Mouse (Mus musculus) liver, adult 2 months (tissue): ENCODE measurements around the gene Fv1. TPM values are rescaled to one million over a fixed set of nuclear protein-coding genes. Genes with fewer than 3 reads are reported as not detected.

Experiments
- DNase-seq: peaks from one replicate; pipeline ENCODE4 v3.0.0-alpha.2; 2011; ENCODE audit warnings: low read depth, low spot score; ENCODE audit errors: extremely low read depth
- H3K27ac ChIP-seq: fragments of 200-500 bp; replicated peaks from 2 replicates; pipeline ENCODE4 v1.5.1; 2012; ENCODE audit warnings: low read depth, mild to moderate bottlenecking, control low read depth, inconsistent platforms, low read length; ENCODE audit not compliant: insufficient read depth
- H3K27me3 ChIP-seq: fragments of 200-500 bp; 2 replicates; pipeline ENCODE4 v1.6.1; 2012; ENCODE audit warnings: mild to moderate bottlenecking, moderate library complexity, low read length, inconsistent platforms; ENCODE audit not compliant: control insufficient read depth, insufficient read depth
- H3K36me3 ChIP-seq: fragments of 200-500 bp; 2 replicates; pipeline ENCODE4 v1.6.1; 2012; ENCODE audit warnings: low read length, inconsistent platforms; ENCODE audit not compliant: control insufficient read depth, insufficient read depth
- H3K4me1 ChIP-seq: fragments of 200-500 bp; 2 replicates; pipeline ENCODE4 v1.6.1; 2011; ENCODE audit warnings: low read length; ENCODE audit not compliant: control insufficient read depth, insufficient read depth
- H3K4me3 ChIP-seq: fragments of 200-500 bp; 2 replicates; pipeline ENCODE4 v1.5.1; 2011; ENCODE audit warnings: low read depth, mild to moderate bottlenecking, control low read depth, low read length, moderate library complexity; ENCODE audit not compliant: insufficient read depth
- H3K79me2 ChIP-seq: fragments of 200-500 bp; 2 replicates; pipeline ENCODE4 v1.6.1; 2012; ENCODE audit warnings: inconsistent platforms, mild to moderate bottlenecking, low read length, moderate library complexity; ENCODE audit not compliant: control insufficient read depth, insufficient read depth
- H3K9ac ChIP-seq: fragments of 200-500 bp; 2 replicates; pipeline ENCODE4 v1.6.1; 2012; ENCODE audit warnings: low read depth, mild to moderate bottlenecking, control low read depth, inconsistent platforms, low read length
- CTCF ChIP-seq: fragments of 200-500 bp; IDR thresholded peaks from 2 replicates; pipeline ENCODE4 v1.5.1; 2011; ENCODE audit warnings: low read depth, low read length, control low read depth
- POLR2A ChIP-seq: fragments of 200-500 bp; IDR thresholded peaks from 2 replicates; pipeline ENCODE4 v1.6.1; 2011; ENCODE audit warnings: low read length, control low read depth; ENCODE audit not compliant: insufficient read depth; ENCODE audit errors: extremely low read depth
- WGBS: fragments of 180-500 bp; shearing (Covaris S2); methylation state at CpG from one replicate; pipeline ENCODE4 v1.1.7; 2018; 5-methylcytosine and 5-hydroxymethylcytosine counted together
- polyA plus RNA-seq: library from polyadenylated mRNA; depleted of rRNA; stranded (reverse); fragments of >200 nt; gene quantifications from 2 replicates; pipeline ENCODE4 v1.2.3, GENCODE M21; 2012
- total RNA-seq: library from RNA; depleted of rRNA; stranded (reverse); fragments of >200 nt; gene quantifications from 2 replicates; pipeline ENCODE4 v1.2.3, GENCODE M21; 2014

Fv1 gene
- total and polyA plus RNA-seq, 2 experiments = 0.61 to 3.5 TPM

DNA sequence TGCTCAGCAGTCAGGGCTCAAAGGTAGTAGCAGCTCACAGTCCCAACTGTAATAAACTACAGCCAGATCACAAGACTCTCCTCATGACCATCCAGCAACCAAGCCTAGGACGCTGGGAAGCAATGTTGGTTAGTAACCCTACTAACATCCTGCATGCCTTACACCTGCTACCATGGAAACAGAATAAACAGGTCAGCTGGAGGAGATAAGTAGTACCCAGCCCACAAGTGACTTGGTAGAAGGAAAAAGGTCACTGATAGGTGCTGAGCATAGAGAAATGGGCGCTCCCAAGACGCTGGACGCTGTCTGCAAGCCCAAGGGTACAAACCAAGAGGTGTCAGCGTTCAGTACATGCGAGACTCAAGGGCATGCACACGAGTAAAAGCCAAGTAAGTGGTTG, 31.7 kb downstream of the Fv1 start:
- H3K4me3 ChIP-seq = no peak overlapping the region
- no peak for TF ChIP-seq POLR2A
- no peak for TF ChIP-seq CTCF
- H3K4me1 ChIP-seq = peaks cover 20% of the 10 kb centered on the region
- H3K27me3 ChIP-seq = no peaks in the 10 kb centered on the region
- H3K36me3 ChIP-seq = peaks cover 36% of the 10 kb centered on the region
- WGBS = 82% methylated on average over 7 of the region's 7 CpGs
- H3K79me2 ChIP-seq = peaks cover 25% of the 10 kb centered on the region; the same call in 1 of the 2 replicates
- H3K27ac ChIP-seq = no peak overlapping the region
- H3K9ac ChIP-seq = no peak overlapping the region
- no peak for DNase-seq

DNA sequence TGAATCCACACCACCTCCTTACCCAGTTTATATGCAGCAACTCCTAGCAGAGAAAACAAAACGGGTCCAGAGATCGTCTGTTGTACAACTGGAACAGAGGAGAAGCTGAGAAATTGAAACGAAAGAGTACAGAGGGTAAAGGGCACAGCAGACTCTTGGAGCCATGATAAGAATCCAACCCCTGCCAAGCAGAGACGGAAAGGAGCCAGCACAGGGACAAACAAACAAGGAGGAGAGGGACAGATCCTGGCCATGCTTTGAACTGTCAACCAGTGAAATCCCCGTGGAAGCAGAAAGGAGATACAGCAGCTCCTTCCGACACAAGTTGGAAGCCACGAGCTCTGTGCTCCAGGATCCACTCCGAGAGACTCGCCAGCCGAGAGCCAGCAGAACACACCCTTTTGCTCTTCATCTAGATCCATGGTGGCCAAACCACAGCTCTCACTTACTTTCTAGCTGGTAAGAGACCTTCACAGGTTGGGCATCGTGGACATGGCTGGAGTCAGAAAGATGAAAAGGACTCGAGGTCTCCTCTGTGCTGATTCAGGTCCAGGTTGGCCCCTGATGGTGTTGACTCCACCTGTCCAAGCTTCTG, 34.2 kb downstream of the Fv1 start:
- Histone ChIP-seq H3K4me3 (peak overlapping the region; percentile 92), H3K36me3 (peaks cover 21% of the 10 kb centered on the region), H3K27me3 (no peaks in the 10 kb centered on the region), H3K79me2 (peaks cover 25% of the 10 kb centered on the region; the same call in 1 of the 2 replicates), H3K9ac (peak overlapping the region; percentile 96), H3K27ac (peak overlapping the region; percentile 97), H3K4me1 (peaks cover 20% of the 10 kb centered on the region)
- DNase-seq = peak; percentile 91
- TF ChIP-seq CTCF = no peak
- WGBS = 31% methylated on average over 12 of the region's 12 CpGs

DNA sequence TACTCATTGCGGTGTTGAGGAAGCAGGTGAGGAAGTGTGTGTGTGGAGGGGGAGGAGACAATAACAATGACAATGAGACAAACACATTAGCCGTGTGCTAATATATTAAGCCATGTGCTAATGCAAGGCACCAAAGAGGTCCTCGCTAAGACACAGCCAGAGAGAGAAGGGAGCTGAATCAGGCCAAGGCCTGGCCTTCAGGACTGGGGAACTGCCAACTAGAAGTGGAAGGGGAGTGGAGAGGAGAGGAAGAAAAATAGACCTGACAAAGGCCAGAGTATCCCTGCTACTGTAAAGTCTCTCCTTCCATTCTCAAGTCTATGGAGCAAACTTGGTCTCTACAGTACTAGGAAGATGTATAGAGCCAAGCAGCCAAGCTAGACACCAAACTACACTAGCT, 34.8 kb downstream of the Fv1 start:
- Histone ChIP-seq H3K36me3 (peaks cover 18% of the 10 kb centered on the region), H3K4me3 (peak overlapping the region; percentile 92), H3K9ac (peak overlapping the region; percentile 96), H3K27ac (peak overlapping the region; percentile 97), H3K27me3 (no peaks in the 10 kb centered on the region), H3K79me2 (peaks cover 25% of the 10 kb centered on the region; the same call in 1 of the 2 replicates), H3K4me1 (peaks cover 20% of the 10 kb centered on the region)
- WGBS = 14% methylated on average over 3 of the region's 3 CpGs
- peak; percentile 53 for DNase-seq
- TF ChIP-seq POLR2A = no peak
- no peak for TF ChIP-seq CTCF

DNA sequence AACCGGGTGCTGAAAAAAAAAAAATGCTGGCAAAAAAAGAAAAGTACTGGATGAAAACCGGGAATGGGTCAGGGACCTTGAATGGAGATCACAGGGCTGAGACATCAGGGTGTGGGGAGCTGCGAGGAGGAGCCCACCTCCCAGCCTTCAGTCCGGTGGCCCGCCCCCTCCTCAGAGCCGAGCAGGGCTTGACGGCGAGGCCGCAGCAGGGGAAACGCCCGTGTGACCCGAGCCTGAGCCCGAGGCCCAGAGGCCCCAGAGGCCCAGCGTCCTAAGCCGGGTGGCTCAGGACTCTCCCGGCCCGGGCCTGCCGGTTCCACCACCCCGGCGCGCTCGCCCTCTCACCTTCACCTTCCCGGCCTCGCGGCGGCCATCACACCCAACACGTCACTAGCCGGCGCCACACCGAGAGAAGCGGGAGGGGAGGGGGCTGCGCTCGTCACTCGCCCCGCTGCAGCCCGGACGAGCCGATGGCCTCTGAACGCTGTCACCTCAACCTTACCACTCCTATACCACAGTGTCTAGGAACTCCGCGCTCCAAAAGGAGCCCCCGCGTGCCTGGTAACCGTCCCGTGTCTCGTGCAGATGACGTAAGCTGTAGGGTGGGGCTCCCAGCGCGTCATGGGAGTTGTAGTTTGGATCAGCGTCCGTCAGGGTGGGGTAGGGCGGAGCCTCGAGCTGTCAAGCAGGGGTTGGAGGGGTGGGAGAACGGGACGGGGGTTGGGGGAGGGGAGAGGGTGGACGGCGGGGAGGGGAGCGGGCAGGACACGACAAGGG, 35.7 kb downstream of the Fv1 start, which contains the start of gene Mfn2:
Gene Mfn2 (minus strand): TSS at position 392 of the 777 bp plus-strand sequence.
- Histone ChIP-seq H3K9ac (peak within 1 kb of the TSS; percentile 96), H3K36me3 (peaks cover 11% of the 10 kb centered on the region), H3K4me1 (peaks cover 20% of the 10 kb centered on the region), H3K27me3 (no peaks in the 10 kb centered on the region), H3K27ac (peak within 1 kb of the TSS; percentile 98), H3K79me2 (peaks cover 25% of the 10 kb centered on the region; the same call in 1 of the 2 replicates), H3K4me3 (peak within 1 kb of the TSS; percentile 92)
- TF ChIP-seq CTCF (no peak), POLR2A (peak; percentile 53; the same call in 1 of the 2 replicates)
- DNase-seq = no peak
- under 1% methylated on average over 59 of the region's 59 CpGs for whole genome bisulfite sequencing

DNA sequence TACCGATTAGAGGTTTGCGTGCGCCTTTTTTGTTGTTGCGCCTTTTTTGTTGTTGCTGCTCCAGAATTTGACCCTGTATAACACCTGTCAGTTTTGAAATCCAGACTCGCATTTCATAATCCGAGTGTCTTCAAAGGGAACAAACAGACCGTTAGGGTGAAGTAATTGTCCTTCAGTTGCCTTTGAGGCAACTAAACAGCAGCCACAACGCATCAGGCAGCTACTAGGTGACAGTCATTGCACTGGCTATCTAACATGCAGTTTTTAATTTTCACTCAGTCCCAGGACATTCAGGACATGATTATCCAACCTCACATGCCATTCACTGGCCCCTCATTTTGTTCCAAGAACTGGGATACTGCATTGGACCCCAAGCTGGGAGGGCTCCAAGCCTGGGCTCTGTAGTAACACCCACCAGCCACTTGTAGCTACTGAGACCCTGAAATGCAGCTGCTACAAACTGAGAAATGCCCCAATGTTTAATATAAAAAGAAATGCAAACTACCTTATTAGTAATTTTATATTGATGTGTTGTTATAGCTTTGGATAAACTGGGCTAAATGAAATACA, 36.4 kb downstream of the Fv1 start:
- peak; percentile 92 for DNase-seq
- H3K36me3 ChIP-seq = peaks cover 8% of the 10 kb centered on the region; the same call in 1 of the 2 replicates
- H3K4me3 ChIP-seq = peak overlapping the region; percentile 92
- WGBS = 0% methylated on average over 8 of the region's 8 CpGs
- peak overlapping the region; percentile 96 for H3K9ac ChIP-seq
- peaks cover 20% of the 10 kb centered on the region for H3K4me1 ChIP-seq
- TF ChIP-seq POLR2A (no peak), CTCF (no peak)
- peaks cover 20% of the 10 kb centered on the region; the same call in 1 of the 2 replicates for H3K79me2 ChIP-seq
- H3K27me3 ChIP-seq = no peaks in the 10 kb centered on the region
- H3K27ac ChIP-seq = peak overlapping the region; percentile 98
